Mouse (Mus musculus) heart, postnatal 0 days (tissue): ENCODE results near the gene Vps33a. TPM values are rescaled to one million over a fixed set of nuclear protein-coding genes. Genes with fewer than 3 reads are reported as not detected.

Experiments used
- ATAC-seq: fragments of 200-750 bp; cut with Nextera tagmentation; 2 replicates; pipeline ENCODE4 v1.8.0; 2017; ENCODE audit warnings: low read depth, moderate number of reproducible peaks, moderate library complexity; ENCODE audit not compliant: insufficient read depth
- DNase-seq: peaks from one replicate; pipeline ENCODE4 v3.0.0-alpha.2; 2016; ENCODE audit warnings: low spot score
- H3K27ac ChIP-seq: fragments of 300-500 bp; sonication (generic); 2 replicates; pipeline ENCODE4 v1.5.1; 2014; ENCODE audit warnings: low read depth, mild to moderate bottlenecking
- H3K27me3 ChIP-seq: fragments of 300-500 bp; sonication (generic); 2 replicates; pipeline ENCODE4 v1.6.1; 2014; ENCODE audit warnings: low read length, mixed read lengths; ENCODE audit not compliant: control insufficient read depth, insufficient read depth
- H3K36me3 ChIP-seq: fragments of 300-500 bp; sonication (generic); replicated peaks from 2 replicates; pipeline ENCODE4 v1.6.1; 2014; ENCODE audit warnings: low read length, mixed read lengths; ENCODE audit not compliant: control insufficient read depth, insufficient read depth
- H3K4me1 ChIP-seq: fragments of 300-500 bp; sonication (generic); 2 replicates; pipeline ENCODE4 v1.6.1; 2014; ENCODE audit warnings: antibody characterized with exemption; ENCODE audit not compliant: control insufficient read depth, insufficient read depth
- H3K4me2 ChIP-seq: fragments of 300-500 bp; sonication (generic); 2 replicates; pipeline ENCODE4 v1.6.1; 2014; ENCODE audit warnings: low read depth, mild to moderate bottlenecking, low read length, moderate library complexity
- H3K4me3 ChIP-seq: fragments of 300-500 bp; sonication (generic); 2 replicates; pipeline ENCODE4 v1.5.1; 2014; ENCODE audit warnings: low read depth, low read length
- H3K9ac ChIP-seq: fragments of 300-500 bp; sonication (generic); replicated peaks from 2 replicates; pipeline ENCODE4 v1.6.1; 2014; ENCODE audit warnings: low read depth, low read length, mixed read lengths
- H3K9me3 ChIP-seq: fragments of 300-500 bp; sonication (generic); replicated peaks from 2 replicates; pipeline ENCODE4 v1.6.1; 2016; ENCODE audit warnings: low read length; ENCODE audit not compliant: control insufficient read depth
- CTCF ChIP-seq: IDR thresholded peaks from 2 replicates; pipeline ENCODE4 v1.5.1; 2016; ENCODE audit warnings: antibody characterized with exemption, control low read depth, low read depth
- EP300 ChIP-seq: IDR thresholded peaks from 2 replicates; pipeline ENCODE4 v1.6.1; 2016; ENCODE audit warnings: antibody characterized with exemption, low read depth
- WGBS: fragments of 180-500 bp; shearing (Covaris S2); extraction: QIAGEN DNeasy Blood & Tissue Kit; methylation state at CpG from one replicate; pipeline ENCODE4 v1.1.7; 2014; 5-methylcytosine and 5-hydroxymethylcytosine counted together
- polyA plus RNA-seq: library from polyadenylated mRNA; unstranded; fragments of >200 nt; fragmentation: Nextera tagmentation; extraction: Ambion mirVana; gene quantifications from 2 replicates; pipeline ENCODE4 v1.2.1, GENCODE M21; 2015
- total RNA-seq: library from RNA; depleted of rRNA; stranded (reverse); fragments of >200 nt; gene quantifications from 2 replicates; pipeline ENCODE4 v1.2.3, GENCODE M21; 2014; ENCODE audit warnings: low replicate concordance

Gene Vps33a
- total and polyA plus RNA-seq, 2 experiments from 2014 or later, result 17.5 to 42.7 TPM

DNA sequence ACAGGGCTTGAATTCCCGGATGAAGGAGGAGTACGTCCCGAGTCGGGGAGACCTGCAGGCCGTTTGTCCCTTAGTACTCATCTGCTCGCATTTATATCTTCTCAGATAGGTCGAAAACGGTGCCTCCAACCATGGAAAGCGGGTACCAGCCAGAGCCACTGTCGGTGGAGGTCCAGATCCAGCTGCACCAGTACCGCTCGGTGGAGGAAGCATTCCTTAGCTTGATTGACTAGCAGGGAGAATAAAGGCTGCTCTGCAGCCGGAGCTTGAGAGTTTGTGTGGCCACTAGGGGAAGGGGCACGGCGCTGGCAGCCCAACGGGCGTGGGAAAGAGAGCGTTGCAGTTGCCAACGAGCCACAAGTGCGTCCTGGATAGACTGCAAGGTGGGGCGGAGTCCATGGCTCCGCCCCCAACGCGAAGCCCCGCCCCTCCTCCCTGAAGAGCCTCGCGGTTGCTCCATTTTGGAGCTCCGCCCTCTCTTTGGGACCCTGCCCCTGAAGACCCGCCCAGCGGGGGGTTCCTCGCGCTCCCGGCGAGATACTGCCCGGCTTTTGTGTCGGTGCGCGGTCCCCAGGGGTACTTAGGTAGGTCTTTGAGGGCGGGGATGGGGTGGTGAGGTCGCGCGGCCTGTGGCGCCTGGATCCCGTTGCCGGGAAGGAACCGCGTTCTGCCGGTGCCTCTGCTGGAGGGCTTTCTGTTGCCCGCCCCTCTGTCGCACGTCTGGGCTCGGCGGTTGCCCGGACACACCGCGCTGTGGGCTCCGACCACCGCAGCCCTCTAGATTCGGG is 64.7 kb downstream of the Vps33a start:
- DNase-seq (peak; percentile 60), ATAC-seq (peak; percentile 82)
- under 1% methylated on average over 57 of the region's 59 CpGs for WGBS
- peaks cover 33% of the 10 kb centered on the region for H3K27me3 ChIP-seq
- peak overlapping the region; percentile 43; the same call in 1 of the 2 replicates for H3K9ac ChIP-seq
- H3K4me2 ChIP-seq, result peak overlapping the region; percentile 79
- peaks cover 14% of the 10 kb centered on the region for H3K4me1 ChIP-seq
- peaks cover 8% of the 10 kb centered on the region; the same call in 1 of the 2 replicates for H3K36me3 ChIP-seq
- TF ChIP-seq CTCF, result no peak
- no peak for TF ChIP-seq EP300
- H3K27ac ChIP-seq, result no peak overlapping the region
- peak overlapping the region; percentile 55 for H3K4me3 ChIP-seq
- H3K9me3 ChIP-seq, result no peaks in the 10 kb centered on the region

GRCm38 (mm10) chr5:123501973-123502372 is 70.9 kb downstream of the Vps33a start:
- no peak overlapping the region for H3K4me3 ChIP-seq
- H3K27me3 ChIP-seq, result peaks cover 20% of the 10 kb centered on the region; the same call in 1 of the 2 replicates
- DNase-seq (no peak), ATAC-seq (no peak)
- H3K27ac ChIP-seq, result no peak overlapping the region
- H3K9me3 ChIP-seq, result no peaks in the 10 kb centered on the region
- TF ChIP-seq CTCF (no peak), EP300 (no peak)
- peaks cover 9% of the 10 kb centered on the region; the same call in 1 of the 2 replicates for H3K4me1 ChIP-seq
- no peaks in the 10 kb centered on the region for H3K36me3 ChIP-seq
- no peak overlapping the region for H3K4me2 ChIP-seq
- no peak overlapping the region for H3K9ac ChIP-seq
- 42% methylated on average over 4 of the region's 4 CpGs for WGBS

DNA sequence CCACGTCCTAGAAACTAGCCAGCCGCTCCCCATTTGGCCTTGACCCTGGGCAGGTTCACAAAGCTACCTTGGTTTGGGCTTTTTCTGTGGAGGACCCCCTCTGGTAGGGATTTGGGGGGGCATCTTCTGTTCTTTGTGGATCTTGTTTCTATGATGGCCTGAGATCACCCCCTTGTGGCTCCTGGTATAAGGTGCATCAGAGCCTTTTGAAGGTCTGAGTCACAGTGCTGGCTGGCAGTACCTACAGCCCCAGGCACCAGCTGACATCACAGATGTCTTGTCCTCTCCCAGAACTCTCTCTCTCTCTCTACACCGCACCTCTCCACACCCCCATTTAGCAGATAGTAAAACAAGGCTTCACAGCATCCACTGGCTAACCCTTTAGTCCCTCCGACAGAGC is 73.1 kb downstream of the Vps33a start:
- H3K4me2 ChIP-seq, result no peak overlapping the region
- 0 out of 2 replicates have a peak, but pooled peaks have one; percentile 13 for ATAC-seq
- 43% methylated on average over 4 of the region's 4 CpGs for WGBS
- no peak overlapping the region for H3K4me3 ChIP-seq
- peaks cover 9% of the 10 kb centered on the region; the same call in 1 of the 2 replicates for H3K4me1 ChIP-seq
- TF ChIP-seq CTCF (peak; percentile 69), EP300 (no peak)
- H3K27ac ChIP-seq, result no peak overlapping the region
- peak; percentile 56 for DNase-seq
- H3K9me3 ChIP-seq, result no peaks in the 10 kb centered on the region
- peaks cover 14% of the 10 kb centered on the region; the same call in 1 of the 2 replicates for H3K27me3 ChIP-seq
- no peaks in the 10 kb centered on the region for H3K36me3 ChIP-seq
- no peak overlapping the region for H3K9ac ChIP-seq

DNA sequence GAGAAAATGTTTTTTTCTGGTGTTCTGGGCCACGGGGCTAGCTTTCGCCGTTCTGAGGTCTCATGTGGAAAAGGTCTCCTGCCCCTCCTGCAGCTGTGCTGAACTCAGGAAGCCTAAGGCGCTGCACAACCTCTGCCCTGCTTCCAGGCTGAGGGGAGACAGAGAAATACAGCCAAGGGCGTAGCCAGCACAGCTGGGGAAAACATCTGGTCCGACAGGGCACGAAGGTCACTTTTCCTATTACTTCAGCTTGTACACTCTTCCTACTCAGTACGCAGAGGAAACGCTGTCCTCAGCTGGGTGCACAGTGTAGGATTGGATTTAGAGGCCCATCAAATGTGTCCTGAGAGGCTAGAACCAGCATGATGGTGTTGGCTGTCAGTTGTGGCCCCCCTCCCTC is 82.9 kb downstream of the Vps33a start:
- ATAC-seq (peak; percentile 47), DNase-seq (no peak)
- Histone ChIP-seq H3K27me3 (no peaks in the 10 kb centered on the region), H3K27ac (no peak overlapping the region), H3K9me3 (no peaks in the 10 kb centered on the region), H3K4me2 (no peak overlapping the region), H3K4me3 (no peak overlapping the region), H3K9ac (no peak overlapping the region), H3K4me1 (no peaks in the 10 kb centered on the region), H3K36me3 (no peaks in the 10 kb centered on the region)
- TF ChIP-seq EP300 (0 out of 2 replicates have a peak, but pooled peaks have one; percentile 56), CTCF (no peak)
- 53% methylated on average over 9 of the region's 9 CpGs for WGBS

DNA sequence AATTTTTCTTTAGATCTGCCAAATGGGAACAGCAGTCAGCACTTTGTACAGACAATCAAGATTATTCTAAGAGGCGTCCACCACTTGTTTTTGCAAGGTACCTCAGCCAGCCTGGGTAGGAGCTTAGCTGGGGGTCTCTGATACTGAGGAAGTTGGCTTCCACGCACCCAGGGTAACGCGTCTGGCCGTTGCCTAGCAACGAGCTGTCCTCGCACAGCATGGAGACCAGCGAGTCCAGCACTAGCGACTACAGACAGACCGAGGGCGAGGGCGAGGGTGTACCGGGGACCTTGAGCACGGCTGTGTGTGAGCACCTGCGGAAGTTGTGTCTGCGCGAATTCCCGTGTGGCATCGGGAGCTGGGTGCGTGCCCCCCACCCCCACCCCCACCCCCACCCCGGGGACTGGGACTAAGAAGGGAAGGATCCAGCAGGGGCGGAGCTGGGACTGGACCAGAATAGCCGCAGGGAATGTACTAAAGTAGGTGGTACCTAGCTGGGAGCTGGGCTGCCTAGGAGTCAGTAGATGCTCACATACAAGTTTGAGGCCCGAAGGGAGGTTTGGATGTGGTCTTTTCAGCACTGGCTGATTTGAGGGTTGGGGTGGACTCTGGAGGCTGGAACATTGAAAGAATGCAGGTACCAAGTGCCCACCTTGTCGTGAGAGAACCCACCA is 83.6 kb downstream of the Vps33a start, which contains the start of the genes Lrrc43 and Il31:
Gene Lrrc43, plus strand, starts transcription at position 194 of the 674 bp plus-strand sequence.
Gene Il31, minus strand, starts transcription at position 378 of the 674 bp plus-strand sequence.
- no peak within 1 kb of the TSS for H3K27ac ChIP-seq
- H3K9me3 ChIP-seq, result no peaks in the 10 kb centered on the region
- WGBS, result 8% methylated on average over 25 of the region's 25 CpGs
- no peak within 1 kb of the TSS for H3K4me3 ChIP-seq
- H3K4me2 ChIP-seq, result peak within 1 kb of the TSS; percentile 52
- no peak for DNase-seq
- H3K4me1 ChIP-seq, result no peaks in the 10 kb centered on the region
- no peak within 1 kb of the TSS for H3K9ac ChIP-seq
- H3K36me3 ChIP-seq, result no peaks in the 10 kb centered on the region
- TF ChIP-seq EP300, result no peak
- TF ChIP-seq CTCF, result no peak
- no peak; the same call in 1 of the 2 replicates for ATAC-seq
- no peaks in the 10 kb centered on the region for H3K27me3 ChIP-seq
